In the genomic region with DNA sequence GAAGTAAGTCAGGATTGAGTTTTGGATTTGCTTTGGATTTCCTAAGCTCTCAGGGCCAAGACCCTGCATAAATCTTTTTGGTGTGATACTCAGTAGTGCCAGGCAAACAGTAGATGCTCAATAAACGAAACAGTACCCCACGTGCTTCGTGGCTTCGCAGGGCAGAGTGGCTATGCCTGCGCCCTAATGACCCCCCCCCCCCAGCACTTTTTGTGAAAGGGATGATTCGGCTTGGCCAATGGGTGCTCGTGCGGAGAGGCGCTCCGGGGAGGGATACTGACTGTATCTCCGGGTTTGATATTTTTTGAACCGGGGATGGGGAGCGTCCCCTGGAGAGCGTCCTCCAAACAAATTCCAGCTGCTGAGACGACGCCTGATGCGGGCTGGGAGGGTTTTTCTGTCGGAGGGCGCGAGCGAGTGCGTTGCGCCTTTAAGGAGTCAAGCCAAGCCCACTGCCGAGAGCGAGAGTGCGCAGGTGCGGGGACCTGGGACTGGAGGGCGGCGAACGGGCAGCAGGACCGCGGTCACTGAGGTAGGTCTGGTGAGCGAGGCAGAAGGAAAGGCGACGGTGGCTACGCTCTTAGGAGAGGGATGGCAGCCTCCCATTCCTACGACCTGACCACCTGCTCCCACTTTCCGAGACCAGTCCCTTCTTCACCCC, we compare ENCODE assay signal across 7 mouse cellular contexts. TPM values are rescaled to one million over a fixed set of nuclear protein-coding genes. Genes with fewer than 3 reads are reported as not detected.
DNase-seq lines count a peak whose midpoint lies in the region; ATAC-seq and TF ChIP-seq lines count a peak whose summit lies in the region.

Abhd6 (plus strand) TSS at position 471 of the 661 bp plus-strand sequence.

- H3K4me3 ChIP-seq in embryonic facial prominence, embryonic 13.5 days: peak within 1 kb of the TSS; percentile 69
- peak within 1 kb of the TSS; percentile 57 for H3K4me3 ChIP-seq in limb, embryonic 13.5 days
- H3K4me3 ChIP-seq in midbrain, embryonic 15.5 days: peak within 1 kb of the TSS; percentile 64
- peak within 1 kb of the TSS; percentile 71 for H3K4me3 ChIP-seq in spleen, adult 2 months (ENCODE audit: extremely low read depth, insufficient read depth, insufficient read length)

- peak within 1 kb of the TSS; percentile 84 for H3K4me2 ChIP-seq in embryonic facial prominence, embryonic 13.5 days
- H3K4me2 ChIP-seq in limb, embryonic 13.5 days (replicated peaks): peak within 1 kb of the TSS; percentile 83
- peak within 1 kb of the TSS; percentile 80 for H3K4me2 ChIP-seq in midbrain, embryonic 15.5 days

- peak; percentile 92 to 93 for DNase-seq in adrenal gland, postnatal 36 days
- DNase-seq in heart, adult 9 months (ENCODE audit: low spot score in 2 of 2): peak; percentile 79 to 82
- DNase-seq in kidney, adult 9 months: peak; percentile 86
- DNase-seq in spleen, adult 2 months (ENCODE audit: low read depth in 1 of 2, low spot score in 2 of 2): peak; percentile 50 to 86

- no peaks in the 10 kb centered on the region for H3K9me3 ChIP-seq in embryonic facial prominence, embryonic 13.5 days
- no peaks in the 10 kb centered on the region for H3K9me3 ChIP-seq in limb, embryonic 13.5 days
- no peaks in the 10 kb centered on the region for H3K9me3 ChIP-seq in midbrain, embryonic 15.5 days

- H3K27me3 ChIP-seq in embryonic facial prominence, embryonic 13.5 days: peaks cover 30% of the 10 kb centered on the region
- peaks cover 70% of the 10 kb centered on the region for H3K27me3 ChIP-seq in limb, embryonic 13.5 days
- H3K27me3 ChIP-seq in midbrain, embryonic 15.5 days (replicated peaks): peaks cover 15% of the 10 kb centered on the region
- H3K27me3 ChIP-seq in spleen, adult 2 months (ENCODE audit: control insufficient read depth, insufficient read depth, low read length): no peaks in the 10 kb centered on the region

- peak; percentile 78 for ATAC-seq in embryonic facial prominence, embryonic 13.5 days (ENCODE audit: insufficient number of reproducible peaks, insufficient read depth, low FRiP score, low TSS enrichment, low read depth)
- peak; percentile 82 for ATAC-seq in limb, embryonic 13.5 days (ENCODE audit: low FRiP score, low read depth)
- peak; percentile 93 for ATAC-seq in midbrain, embryonic 15.5 days (replicated peaks)

- H3K4me1 ChIP-seq in embryonic facial prominence, embryonic 13.5 days: peaks cover 18% of the 10 kb centered on the region
- peaks cover 26% of the 10 kb centered on the region for H3K4me1 ChIP-seq in limb, embryonic 13.5 days
- H3K4me1 ChIP-seq in midbrain, embryonic 15.5 days: peaks cover 18% of the 10 kb centered on the region
- H3K4me1 ChIP-seq in spleen, adult 2 months (ENCODE audit: control insufficient read depth, insufficient read depth, insufficient read length): peaks cover 5% of the 10 kb centered on the region

- H3K36me3 ChIP-seq in embryonic facial prominence, embryonic 13.5 days: no peaks in the 10 kb centered on the region
- H3K36me3 ChIP-seq in limb, embryonic 13.5 days: no peaks in the 10 kb centered on the region
- no peaks in the 10 kb centered on the region for H3K36me3 ChIP-seq in midbrain, embryonic 15.5 days (replicated peaks)
- no peaks in the 10 kb centered on the region for H3K36me3 ChIP-seq in spleen, adult 2 months (ENCODE audit: control insufficient read depth, insufficient read depth, low read length)

- peak within 1 kb of the TSS; percentile 44 for H3K27ac ChIP-seq in embryonic facial prominence, embryonic 13.5 days
- H3K27ac ChIP-seq in limb, embryonic 13.5 days: no peak within 1 kb of the TSS; the same call in 1 of the 2 replicates
- peak within 1 kb of the TSS; percentile 85 for H3K27ac ChIP-seq in midbrain, embryonic 15.5 days
- no peak within 1 kb of the TSS for H3K27ac ChIP-seq in spleen, adult 2 months (ENCODE audit: insufficient read depth, low read length)

- H3K9ac ChIP-seq in embryonic facial prominence, embryonic 13.5 days: peak within 1 kb of the TSS; percentile 73
- H3K9ac ChIP-seq in limb, embryonic 13.5 days: peak within 1 kb of the TSS; percentile 67
- H3K9ac ChIP-seq in midbrain, embryonic 15.5 days: peak within 1 kb of the TSS; percentile 63

- peak; percentile 54 for TF ChIP-seq POLR2A in spleen, adult 2 months (IDR thresholded peaks at IDR 0.05; ENCODE audit: low read depth, low read length)

- 1% methylated on average over 38 of the region's 38 CpGs for WGBS in embryonic facial prominence, embryonic 13.5 days
- 2% methylated on average over 38 of the region's 38 CpGs for WGBS in limb, embryonic 13.5 days
- WGBS in midbrain, embryonic 15.5 days: 2% methylated on average over 38 of the region's 38 CpGs
- WGBS in spleen, adult 2 months: 3% methylated on average over 38 of the region's 38 CpGs

- no peak for TF ChIP-seq CTCF in spleen, adult 2 months (IDR thresholded peaks at IDR 0.05; ENCODE audit: extremely low read depth, insufficient read depth, insufficient read length, insufficient replicate concordance)

RNA-seq across cellular contexts. Expression of gene Abhd6, which starts in this region (rescaled TPM):
- 100 to 1,000 TPM in 1 of 2 experiments, 10 to 100 TPM in 1; 70.4 to 108 TPM for total RNA-seq in adrenal gland, postnatal 36 days (2021)
- 23.9 and 24.2 TPM in 2 replicates for polyA plus RNA-seq in embryonic facial prominence, embryonic 13.5 days (2015; fragmentation: Nextera tagmentation; extraction: Ambion mirVana)
- 19.8 and 23.1 TPM in 2 replicates for polyA plus RNA-seq in limb, embryonic 13.5 days (2015; fragmentation: Nextera tagmentation; extraction: Ambion mirVana)
- polyA plus RNA-seq in midbrain, embryonic 15.5 days (2015; fragmentation: Nextera tagmentation; extraction: Ambion mirVana): 39.1 and 40.0 TPM in 2 replicates
- polyA plus RNA-seq in spleen, adult 2 months (2012; rRNA removed): 8.3 and 8.6 TPM in 2 replicates

Comparison
In these comparisons a context has a peak if more than half of its experiments do, and no peak if none do; other contexts are left out.
1. H3K27ac ChIP-seq: peak in embryonic facial prominence, embryonic 13.5 days (single experiment) and midbrain, embryonic 15.5 days (single experiment); none in limb, embryonic 13.5 days (single experiment) and spleen, adult 2 months (single experiment).
2. Peak in every context shown above with its lines, with median percentiles within 50 percentile points of each other: DNase-seq, ATAC-seq, H3K4me2 ChIP-seq, H3K4me3 ChIP-seq and H3K9ac ChIP-seq.